Mouse (Mus musculus): ENCODE measurements around the gene Znrd1as.
A peak's percentile ranks its signal among the peaks of the same experiment; 100 is the strongest.

DNA sequence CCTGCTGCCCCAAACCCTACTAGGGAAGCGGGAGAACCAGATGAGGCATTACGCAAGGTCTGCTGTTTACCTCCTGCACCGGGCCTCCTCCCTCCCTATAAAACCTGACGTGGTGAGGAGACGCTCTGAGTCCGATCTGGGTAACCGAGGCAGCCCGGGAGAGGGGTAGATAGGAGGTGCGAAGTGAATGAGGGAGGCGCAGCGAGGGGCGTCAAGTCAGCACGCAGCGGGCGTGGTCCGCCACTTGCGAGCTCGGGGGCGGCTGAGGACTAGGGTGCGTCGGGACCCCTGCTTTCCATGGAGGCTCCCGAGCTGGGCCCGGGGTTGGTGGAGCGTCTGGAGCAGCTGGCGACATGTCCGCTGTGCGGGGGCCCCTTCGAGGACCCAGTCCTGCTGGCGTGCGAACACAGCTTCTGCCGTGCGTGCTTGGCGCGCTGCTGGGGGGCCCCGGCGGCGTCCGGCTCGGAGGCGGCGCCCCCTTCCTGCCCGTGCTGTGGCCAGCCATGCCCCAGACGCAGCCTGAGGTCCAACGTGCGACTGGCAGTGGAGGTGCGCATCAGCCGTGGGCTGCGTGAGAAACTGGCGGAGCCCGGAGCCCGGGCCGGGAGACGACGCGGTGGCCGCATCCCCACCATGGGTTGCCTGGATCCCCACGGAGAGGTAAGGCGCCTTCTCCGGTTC is 15.5 kb upstream of the Znrd1as start, which contains the start of gene Rnf39:
- TF ChIP-seq POLR2A (IDR thresholded peaks at IDR 0.05; ENCODE audit: borderline replicate concordance, extremely low read depth, low read depth, low read length) (peak; percentile 82; the same call in 1 of the 2 replicates), CTCF (IDR thresholded peaks at IDR 0.05; ENCODE audit: insufficient read depth, low read length) (no peak)
